Mouse (Mus musculus) olfactory bulb, adult 2 months (tissue): ENCODE data around the gene Cemip2.

Experiments used
- CTCF ChIP-seq: fragments of 200-500 bp; IDR thresholded peaks from 2 replicates; pipeline ENCODE4 v1.5.1; 2012; ENCODE audit warnings: low read depth, mild to moderate bottlenecking, low read length, moderate library complexity; ENCODE audit not compliant: insufficient read depth
- POLR2A ChIP-seq: fragments of 200-500 bp; IDR thresholded peaks from 2 replicates; pipeline ENCODE4 v1.6.1; 2012; ENCODE audit warnings: mild to moderate bottlenecking, low read depth, low read length, moderate library complexity; ENCODE audit not compliant: insufficient read depth

DNA sequence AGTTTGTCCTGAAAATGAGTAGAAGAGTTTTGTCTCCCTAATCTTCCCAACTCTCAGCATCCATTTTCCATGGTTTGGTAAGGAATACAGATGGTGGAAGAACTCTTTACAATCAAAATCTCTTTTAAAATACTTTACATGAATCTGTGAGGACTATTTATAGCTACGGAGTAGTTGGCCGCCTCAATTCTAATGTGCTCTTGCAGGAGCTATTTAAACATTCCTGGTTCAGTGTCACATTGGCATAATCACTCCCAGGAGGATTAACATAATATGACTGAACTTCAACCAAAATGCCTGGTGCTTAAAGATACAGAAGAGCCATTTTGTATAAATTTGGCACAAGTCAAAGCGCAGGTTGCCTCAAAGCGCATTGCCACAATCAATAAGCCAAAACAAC lies 2.5 kb upstream of the Cemip2 start:
- TF ChIP-seq CTCF (no peak), POLR2A (no peak)
